Mouse (Mus musculus) induced T-regulatory cell, adult 2 months (primary cell): Measurements from ENCODE around the gene Spata25.

Experiments used
- DNase-seq: peaks from one replicate; pipeline ENCODE4 v3.0.0-alpha.2; 2012; ENCODE audit warnings: low read depth

Spata25 gene

GRCm38 (mm10) chr2:164781876-164782275, 46.5 kb downstream of the Spata25 start:
- no peak for DNase-seq

- DNase-seq = no peak
Observed at GRCm38 (mm10) chr2:164779481-164780086, 48.8 kb downstream of the Spata25 start, which contains the start of gene Tnnc2. TSS of gene Tnnc2 (minus strand) at chr2:164779967.

- DNase-seq = no peak
Observed at GRCm38 (mm10) chr2:164778809-164779208, 49.5 kb downstream of the Spata25 start.

- no peak for DNase-seq
Observed at GRCm38 (mm10) chr2:164778015-164778287, 50.4 kb downstream of the Spata25 start.

- DNase-seq = no peak
Observed at GRCm38 (mm10) chr2:164777246-164778014, 50.9 kb downstream of the Spata25 start.

GRCm38 (mm10) chr2:164776801-164777200, 51.5 kb downstream of the Spata25 start:
- no peak for DNase-seq
